Mouse (Mus musculus): ENCODE measurements around the gene Kcnh3.
"Not testable (repeated sequence)": the region's sequence is repeated elsewhere in the genome, so short reads cannot be mapped to it uniquely, and the experiment has no call there.

Kcnh3 gene

GRCm38 (mm10) chr15:99226090-99226489 lies 1.4 kb downstream of the Kcnh3 start:
- H3K4me1 ChIP-seq (replicated peaks; ENCODE audit: low read depth, low read length) = peaks cover 88% of the 10 kb centered on the region
- peak overlapping the region; percentile 82 for H3K4me3 ChIP-seq (replicated peaks; ENCODE audit: low read length)
- peaks cover 12% of the 10 kb centered on the region; the same call in 1 of the 2 replicates for H3K36me3 ChIP-seq (ENCODE audit: insufficient read depth, low read length)
- H3K9me3 ChIP-seq (ENCODE audit: low read length) = no peaks in the 10 kb centered on the region
- TF ChIP-seq CTCF (conservative IDR thresholded peaks at IDR 0.05; ENCODE audit: low read length) = no peak
- no peak for TF ChIP-seq NANOG (IDR thresholded peaks at IDR 0.05; ENCODE audit: borderline replicate concordance, low read length)
- TF ChIP-seq POU5F1 (IDR thresholded peaks at IDR 0.05; ENCODE audit: borderline replicate concordance, low read length) = no peak
- peaks cover 91% of the 10 kb centered on the region for H3K27me3 ChIP-seq (ENCODE audit: insufficient read depth, low read length)

GRCm38 (mm10) chr15:99231998-99232397 lies 7.3 kb downstream of the Kcnh3 start:
- peaks cover 56% of the 10 kb centered on the region for H3K27me3 ChIP-seq (ENCODE audit: insufficient read depth, low read length)
- H3K9me3 ChIP-seq (ENCODE audit: low read length) = no peaks in the 10 kb centered on the region
- H3K4me1 ChIP-seq (replicated peaks; ENCODE audit: low read depth, low read length) = peaks cover 72% of the 10 kb centered on the region
- peaks cover 12% of the 10 kb centered on the region; the same call in 1 of the 2 replicates for H3K36me3 ChIP-seq (ENCODE audit: insufficient read depth, low read length)
- no peak overlapping the region for H3K4me3 ChIP-seq (replicated peaks; ENCODE audit: low read length)
- TF ChIP-seq CTCF (conservative IDR thresholded peaks at IDR 0.05; ENCODE audit: low read length) = no peak
- no peak for TF ChIP-seq POU5F1 (IDR thresholded peaks at IDR 0.05; ENCODE audit: borderline replicate concordance, low read length)
- TF ChIP-seq NANOG (IDR thresholded peaks at IDR 0.05; ENCODE audit: borderline replicate concordance, low read length) = no peak

GRCm38 (mm10) chr15:99233719-99234118 lies 9.1 kb downstream of the Kcnh3 start:
- Histone ChIP-seq H3K4me3 (replicated peaks; ENCODE audit: low read length) (no peak overlapping the region), H3K4me1 (replicated peaks; ENCODE audit: low read depth, low read length) (peaks cover 67% of the 10 kb centered on the region), H3K36me3 (ENCODE audit: insufficient read depth, low read length) (0 out of 2 replicates have a peak, but pooled peaks cover 8% of the 10 kb centered on the region), H3K9me3 (ENCODE audit: low read length) (no peaks in the 10 kb centered on the region), H3K27me3 (ENCODE audit: insufficient read depth, low read length) (peaks cover 39% of the 10 kb centered on the region)
- no peak for TF ChIP-seq NANOG (IDR thresholded peaks at IDR 0.05; ENCODE audit: borderline replicate concordance, low read length)
- TF ChIP-seq CTCF (conservative IDR thresholded peaks at IDR 0.05; ENCODE audit: low read length) = no peak
- no peak for TF ChIP-seq POU5F1 (IDR thresholded peaks at IDR 0.05; ENCODE audit: borderline replicate concordance, low read length)

GRCm38 (mm10) chr15:99234326-99235010 lies 9.8 kb downstream of the Kcnh3 start:
- Histone ChIP-seq H3K4me3 (replicated peaks; ENCODE audit: low read length) (no peak overlapping the region), H3K27me3 (ENCODE audit: insufficient read depth, low read length) (peaks cover 31% of the 10 kb centered on the region), H3K36me3 (ENCODE audit: insufficient read depth, low read length) (0 out of 2 replicates have a peak, but pooled peaks cover 6% of the 10 kb centered on the region), H3K9me3 (ENCODE audit: low read length) (no peaks in the 10 kb centered on the region), H3K4me1 (replicated peaks; ENCODE audit: low read depth, low read length) (peaks cover 67% of the 10 kb centered on the region)
- TF ChIP-seq CTCF (conservative IDR thresholded peaks at IDR 0.05; ENCODE audit: low read length) (no peak), POU5F1 (IDR thresholded peaks at IDR 0.05; ENCODE audit: borderline replicate concordance, low read length) (no peak), NANOG (IDR thresholded peaks at IDR 0.05; ENCODE audit: borderline replicate concordance, low read length) (no peak)

GRCm38 (mm10) chr15:99238006-99238405 lies 13.3 kb downstream of the Kcnh3 start:
- TF ChIP-seq CTCF (conservative IDR thresholded peaks at IDR 0.05; ENCODE audit: low read length) (no peak), NANOG (IDR thresholded peaks at IDR 0.05; ENCODE audit: borderline replicate concordance, low read length) (no peak), POU5F1 (IDR thresholded peaks at IDR 0.05; ENCODE audit: borderline replicate concordance, low read length) (no peak)

GRCm38 (mm10) chr15:99240129-99240528 lies 15.5 kb downstream of the Kcnh3 start:
- Histone ChIP-seq H3K36me3 (ENCODE audit: insufficient read depth, low read length) (peaks cover 48% of the 10 kb centered on the region), H3K4me3 (replicated peaks; ENCODE audit: low read length) (no peak overlapping the region), H3K27me3 (ENCODE audit: insufficient read depth, low read length) (no peaks in the 10 kb centered on the region), H3K4me1 (replicated peaks; ENCODE audit: low read depth, low read length) (peaks cover 69% of the 10 kb centered on the region), H3K9me3 (ENCODE audit: low read length) (no peaks in the 10 kb centered on the region)
- peak; percentile 39 for TF ChIP-seq CTCF (conservative IDR thresholded peaks at IDR 0.05; ENCODE audit: low read length)
- TF ChIP-seq NANOG (IDR thresholded peaks at IDR 0.05; ENCODE audit: borderline replicate concordance, low read length) = no peak

More at GRCm38 (mm10) chr15:99238006-99238405, 13.3 kb downstream of the Kcnh3 start:
- H3K36me3 ChIP-seq (ENCODE audit: insufficient read depth, low read length) = peaks cover 26% of the 10 kb centered on the region
- no peaks in the 10 kb centered on the region for H3K9me3 ChIP-seq (ENCODE audit: low read length)
- peaks cover 10% of the 10 kb centered on the region for H3K27me3 ChIP-seq (ENCODE audit: insufficient read depth, low read length)
- peaks cover 61% of the 10 kb centered on the region for H3K4me1 ChIP-seq (replicated peaks; ENCODE audit: low read depth, low read length)
- peak overlapping the region; percentile 54 for H3K4me3 ChIP-seq (replicated peaks; ENCODE audit: low read length)

- Histone ChIP-seq H3K4me3 (replicated peaks; ENCODE audit: low read length) (no peak overlapping the region), H3K27me3 (ENCODE audit: insufficient read depth, low read length) (no peaks in the 10 kb centered on the region), H3K4me1 (replicated peaks; ENCODE audit: low read depth, low read length) (peaks cover 65% of the 10 kb centered on the region), H3K9me3 (ENCODE audit: low read length) (no peaks in the 10 kb centered on the region), H3K36me3 (ENCODE audit: insufficient read depth, low read length) (peaks cover 59% of the 10 kb centered on the region)
- no peak for TF ChIP-seq CTCF (conservative IDR thresholded peaks at IDR 0.05; ENCODE audit: low read length)
- no peak for TF ChIP-seq NANOG (IDR thresholded peaks at IDR 0.05; ENCODE audit: borderline replicate concordance, low read length)
- TF ChIP-seq POU5F1 (IDR thresholded peaks at IDR 0.05; ENCODE audit: borderline replicate concordance, low read length) = no peak
Observed at GRCm38 (mm10) chr15:99241249-99241648, 16.6 kb downstream of the Kcnh3 start.

GRCm38 (mm10) chr15:99242045-99242444 lies 17.4 kb downstream of the Kcnh3 start:
- TF ChIP-seq POU5F1 (IDR thresholded peaks at IDR 0.05; ENCODE audit: borderline replicate concordance, low read length) = no peak
- no peak for TF ChIP-seq NANOG (IDR thresholded peaks at IDR 0.05; ENCODE audit: borderline replicate concordance, low read length)
- no peak for TF ChIP-seq CTCF (conservative IDR thresholded peaks at IDR 0.05; ENCODE audit: low read length)
- Histone ChIP-seq H3K4me3 (replicated peaks; ENCODE audit: low read length) (no peak overlapping the region), H3K27me3 (ENCODE audit: insufficient read depth, low read length) (no peaks in the 10 kb centered on the region), H3K9me3 (ENCODE audit: low read length) (no peaks in the 10 kb centered on the region), H3K36me3 (ENCODE audit: insufficient read depth, low read length) (peaks cover 67% of the 10 kb centered on the region), H3K4me1 (replicated peaks; ENCODE audit: low read depth, low read length) (peaks cover 64% of the 10 kb centered on the region)

GRCm38 (mm10) chr15:99246736-99247135 lies 22.1 kb downstream of the Kcnh3 start:
- Histone ChIP-seq H3K36me3 (ENCODE audit: insufficient read depth, low read length) (peaks cover 86% of the 10 kb centered on the region), H3K4me1 (replicated peaks; ENCODE audit: low read depth, low read length) (peaks cover 70% of the 10 kb centered on the region)
- H3K4me3 ChIP-seq (replicated peaks; ENCODE audit: low read length); H3K27me3 ChIP-seq (ENCODE audit: insufficient read depth, low read length); H3K9me3 ChIP-seq (ENCODE audit: low read length): not testable (repeated sequence)

All from E14TG2a.4 (cell line).